Mouse (Mus musculus) bone marrow, adult 2 months (tissue): ENCODE results near the gene Numbl. TPM values are rescaled to one million over a fixed set of nuclear protein-coding genes. Genes with fewer than 3 reads are reported as not detected.

Source experiments
- H3K27ac ChIP-seq: fragments of 200-500 bp; 2 replicates; pipeline ENCODE4 v1.5.1; 2012; ENCODE audit warnings: low read depth, mild to moderate bottlenecking, control low read depth, inconsistent platforms, low read length; ENCODE audit not compliant: control insufficient read depth, poor library complexity, insufficient read depth
- H3K4me1 ChIP-seq: fragments of 200-500 bp; 2 replicates; pipeline ENCODE4 v1.6.1; 2011; ENCODE audit warnings: low read length; ENCODE audit not compliant: control insufficient read depth, insufficient read depth
- H3K4me3 ChIP-seq: fragments of 200-500 bp; replicated peaks from 2 replicates; pipeline ENCODE3; 2011; ENCODE audit warnings: mild to moderate bottlenecking, low read depth, low read length, control low read depth; ENCODE audit not compliant: control insufficient read depth
- CTCF ChIP-seq: fragments of 200-500 bp; IDR thresholded peaks from 2 replicates; pipeline ENCODE4 v1.5.1; 2011; ENCODE audit warnings: low read length, control low read depth; ENCODE audit not compliant: control insufficient read depth, insufficient read depth
- POLR2A ChIP-seq: fragments of 200-500 bp; IDR thresholded peaks from 2 replicates; pipeline ENCODE4 v1.6.1; 2011; ENCODE audit warnings: low read depth, mild to moderate bottlenecking, control low read depth, low read length, borderline replicate concordance; ENCODE audit not compliant: control insufficient read depth
- WGBS: fragments of 180-500 bp; shearing (Covaris S2); methylation state at CpG from one replicate; pipeline ENCODE4 v1.1.7; 2018; 5-methylcytosine and 5-hydroxymethylcytosine counted together
- polyA plus RNA-seq: library from polyadenylated mRNA; stranded (reverse); fragments of >200 nt; gene quantifications from 2 replicates; pipeline ENCODE4 v1.2.4, GENCODE M21; 2011; ENCODE audit warnings: low replicate concordance; ENCODE audit not compliant: missing spikeins, insufficient read depth, insufficient read length

Numbl gene
- polyA plus RNA-seq, 1 experiment = 3.2 TPM

GRCm38 (mm10) chr7:27290555-27290954 lies 32.3 kb downstream of the Numbl start:
- TF ChIP-seq CTCF (no peak), POLR2A (no peak)
- no peak overlapping the region for H3K27ac ChIP-seq
- 77% methylated on average over 2 of the region's 2 CpGs for WGBS
- no peak overlapping the region for H3K4me3 ChIP-seq
- H3K4me1 ChIP-seq = no peaks in the 10 kb centered on the region

- 45% methylated on average over 12 of the region's 12 CpGs for WGBS
- TF ChIP-seq CTCF (no peak), POLR2A (no peak)
- Histone ChIP-seq H3K4me3 (no peak overlapping the region), H3K4me1 (no peaks in the 10 kb centered on the region), H3K27ac (no peak overlapping the region)
These were observed 33.7 kb downstream of the Numbl start for GRCm38 (mm10) chr7:27291795-27292466.

- 70% methylated on average over 4 of the region's 4 CpGs for WGBS
- TF ChIP-seq CTCF (no peak), POLR2A (no peak)
- no peaks in the 10 kb centered on the region for H3K4me1 ChIP-seq
- no peak overlapping the region for H3K27ac ChIP-seq
- H3K4me3 ChIP-seq = no peak overlapping the region
These were observed 37.7 kb downstream of the Numbl start for GRCm38 (mm10) chr7:27295956-27296355.

- Histone ChIP-seq H3K4me3 (no peak overlapping the region), H3K4me1 (no peaks in the 10 kb centered on the region), H3K27ac (no peak overlapping the region)
- WGBS = 81% methylated on average over 4 of the region's 4 CpGs
- TF ChIP-seq POLR2A = no peak
- no peak for TF ChIP-seq CTCF
These were observed 38.3 kb downstream of the Numbl start for GRCm38 (mm10) chr7:27296518-27296917.

- no peak for TF ChIP-seq POLR2A
- TF ChIP-seq CTCF = no peak
- 83% methylated on average over 16 of the region's 16 CpGs for WGBS
- Histone ChIP-seq H3K27ac (no peak overlapping the region), H3K4me1 (no peaks in the 10 kb centered on the region), H3K4me3 (no peak overlapping the region)
These were observed 39.9 kb downstream of the Numbl start for GRCm38 (mm10) chr7:27298033-27298610.

- WGBS = 85% methylated on average over 6 of the region's 6 CpGs
- H3K27ac ChIP-seq = no peak overlapping the region
- TF ChIP-seq POLR2A = no peak
- TF ChIP-seq CTCF = no peak
These were observed 40.6 kb downstream of the Numbl start for GRCm38 (mm10) chr7:27298816-27299215.

GRCm38 (mm10) chr7:27300351-27300750 lies 42.1 kb downstream of the Numbl start:
- WGBS = 73% methylated on average over 4 of the region's 4 CpGs
- Histone ChIP-seq H3K4me3 (no peak overlapping the region), H3K27ac (no peak overlapping the region), H3K4me1 (no peaks in the 10 kb centered on the region)
- TF ChIP-seq CTCF (no peak), POLR2A (no peak)

More at GRCm38 (mm10) chr7:27298816-27299215, 40.6 kb downstream of the Numbl start:
- Histone ChIP-seq H3K4me1 (no peaks in the 10 kb centered on the region), H3K4me3 (no peak overlapping the region)

- TF ChIP-seq POLR2A (no peak), CTCF (no peak)
- WGBS = 59% methylated on average over 5 of the region's 5 CpGs
- Histone ChIP-seq H3K4me3 (no peak overlapping the region), H3K27ac (no peak overlapping the region), H3K4me1 (no peaks in the 10 kb centered on the region)
These were observed 42.6 kb downstream of the Numbl start for GRCm38 (mm10) chr7:27300801-27301200.
